Mouse (Mus musculus) hindbrain, embryonic 14.5 days (tissue): ENCODE measurements around the gene Izumo1r. TPM values are rescaled to one million over a fixed set of nuclear protein-coding genes. Genes with fewer than 3 reads are reported as not detected.
A peak's percentile ranks its signal among the peaks of the same experiment; 100 is the strongest.

Experiments
- ATAC-seq: fragments of 200-750 bp; cut with Nextera tagmentation; 2 replicates; pipeline ENCODE4 v1.8.0; 2017; ENCODE audit warnings: moderate number of reproducible peaks, mild to moderate bottlenecking, moderate TSS enrichment, moderate library complexity; ENCODE audit not compliant: low FRiP score
- DNase-seq: peaks from one replicate; pipeline ENCODE4 v3.0.0-alpha.2; 2015; ENCODE audit warnings: low spot score
- H3K27ac ChIP-seq: fragments of 300-500 bp; sonication (generic); 2 replicates; pipeline ENCODE4 v1.5.1; 2014; ENCODE audit warnings: mild to moderate bottlenecking, moderate library complexity
- H3K27me3 ChIP-seq: fragments of 300-500 bp; sonication (generic); 2 replicates; pipeline ENCODE4 v1.6.1; 2014; ENCODE audit warnings: mild to moderate bottlenecking, low read length, mixed read lengths; ENCODE audit not compliant: control insufficient read depth, insufficient read depth
- H3K36me3 ChIP-seq: fragments of 300-500 bp; sonication (generic); replicated peaks from 2 replicates; pipeline ENCODE4 v1.6.1; 2014; ENCODE audit not compliant: control insufficient read depth, insufficient read depth
- H3K4me1 ChIP-seq: fragments of 300-500 bp; sonication (generic); replicated peaks from 2 replicates; pipeline ENCODE4 v1.6.1; 2014; ENCODE audit warnings: antibody characterized with exemption, low read length, mixed read lengths; ENCODE audit not compliant: control insufficient read depth, insufficient read depth
- H3K4me2 ChIP-seq: fragments of 300-500 bp; sonication (generic); replicated peaks from 2 replicates; pipeline ENCODE4 v1.6.1; 2014; ENCODE audit warnings: mild to moderate bottlenecking, moderate library complexity
- H3K4me3 ChIP-seq: fragments of 300-500 bp; sonication (generic); replicated peaks from 2 replicates; pipeline ENCODE4 v1.5.1; 2014; ENCODE audit warnings: mild to moderate bottlenecking, low read length
- H3K9ac ChIP-seq: fragments of 300-500 bp; sonication (generic); 2 replicates; pipeline ENCODE4 v1.6.1; 2014
- H3K9me3 ChIP-seq: fragments of 300-500 bp; sonication (generic); 2 replicates; pipeline ENCODE4 v1.6.1; 2016; ENCODE audit warnings: low read length; ENCODE audit not compliant: control insufficient read depth
- WGBS: fragments of 180-500 bp; shearing (Covaris S2); extraction: QIAGEN DNeasy Blood & Tissue Kit; methylation state at CpG from one replicate; pipeline ENCODE4 v1.1.7; 2014; 5-methylcytosine and 5-hydroxymethylcytosine counted together
- polyA plus RNA-seq: library from polyadenylated mRNA; unstranded; fragments of >200 nt; fragmentation: Nextera tagmentation; extraction: Ambion mirVana; gene quantifications from 2 replicates; pipeline ENCODE4 v1.2.1, GENCODE M21; 2014

Gene Izumo1r
- polyA plus RNA-seq, 1 experiment from 2014 or later: not detected

DNA sequence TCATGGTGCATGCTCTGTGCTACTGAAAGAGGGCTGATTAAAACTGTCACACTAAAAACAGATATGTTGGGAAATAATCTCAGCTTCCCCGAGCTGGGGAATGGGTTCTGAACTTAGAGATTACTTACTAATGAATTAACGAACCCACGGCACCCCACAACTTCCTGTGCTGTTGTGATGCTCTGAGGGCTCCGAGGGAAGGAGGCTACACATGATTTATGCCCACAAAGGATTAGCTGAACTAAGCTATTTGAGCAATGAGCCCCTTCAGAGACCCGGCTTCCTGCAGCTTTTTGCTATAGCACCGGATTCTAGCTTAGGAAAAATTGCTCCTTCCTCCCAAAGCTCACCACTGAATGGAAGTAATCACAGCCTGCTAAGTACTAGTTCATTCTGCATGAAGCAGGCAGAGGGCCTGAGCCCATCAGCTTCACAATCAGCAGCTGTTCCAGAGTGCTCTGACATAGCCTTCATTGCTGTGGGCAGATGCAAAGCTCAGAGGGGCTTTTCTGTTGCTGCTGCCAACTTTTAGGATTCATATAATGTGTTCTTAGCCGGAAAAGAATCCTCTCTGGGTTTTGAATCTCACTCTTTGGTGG is 8.4 kb downstream of the Izumo1r start:
- DNase-seq: no peak
- H3K9ac ChIP-seq: no peak overlapping the region
- H3K4me2 ChIP-seq: no peak overlapping the region
- H3K4me1 ChIP-seq: no peaks in the 10 kb centered on the region
- no peaks in the 10 kb centered on the region for H3K27me3 ChIP-seq
- no peak overlapping the region for H3K27ac ChIP-seq
- WGBS: 73% methylated on average over 7 of the region's 7 CpGs
- no peak overlapping the region for H3K4me3 ChIP-seq
- no peaks in the 10 kb centered on the region for H3K36me3 ChIP-seq
- H3K9me3 ChIP-seq: no peaks in the 10 kb centered on the region
- peak; percentile 62; the same call in 1 of the 2 replicates for ATAC-seq

DNA sequence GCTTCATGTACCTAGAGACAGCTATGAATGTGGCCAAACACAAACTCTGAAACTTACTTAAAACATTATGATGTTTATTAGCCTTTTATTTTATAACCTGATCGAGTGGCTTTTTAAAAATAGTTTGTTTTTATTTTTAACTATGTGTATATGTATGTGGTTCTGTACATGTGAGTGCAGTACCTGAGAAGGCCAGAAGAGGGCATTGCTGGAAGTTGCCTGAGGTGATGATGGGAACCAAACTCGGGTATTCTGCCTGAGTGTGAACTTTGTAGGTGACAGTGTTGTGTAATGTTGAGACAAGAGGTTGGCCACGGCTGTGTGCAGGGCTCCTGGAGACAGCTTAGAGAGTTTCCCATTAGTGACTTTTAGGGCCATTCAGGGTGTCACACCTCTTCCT is 9.1 kb downstream of the Izumo1r start:
- H3K4me3 ChIP-seq: no peak overlapping the region
- H3K36me3 ChIP-seq: no peaks in the 10 kb centered on the region
- H3K9ac ChIP-seq: no peak overlapping the region
- ATAC-seq (no peak), DNase-seq (no peak)
- H3K27ac ChIP-seq: no peak overlapping the region
- H3K4me2 ChIP-seq: no peak overlapping the region
- no peaks in the 10 kb centered on the region for H3K9me3 ChIP-seq
- no peaks in the 10 kb centered on the region for H3K27me3 ChIP-seq
- H3K4me1 ChIP-seq: no peaks in the 10 kb centered on the region
- 85% methylated on average over 3 of the region's 3 CpGs for WGBS

DNA sequence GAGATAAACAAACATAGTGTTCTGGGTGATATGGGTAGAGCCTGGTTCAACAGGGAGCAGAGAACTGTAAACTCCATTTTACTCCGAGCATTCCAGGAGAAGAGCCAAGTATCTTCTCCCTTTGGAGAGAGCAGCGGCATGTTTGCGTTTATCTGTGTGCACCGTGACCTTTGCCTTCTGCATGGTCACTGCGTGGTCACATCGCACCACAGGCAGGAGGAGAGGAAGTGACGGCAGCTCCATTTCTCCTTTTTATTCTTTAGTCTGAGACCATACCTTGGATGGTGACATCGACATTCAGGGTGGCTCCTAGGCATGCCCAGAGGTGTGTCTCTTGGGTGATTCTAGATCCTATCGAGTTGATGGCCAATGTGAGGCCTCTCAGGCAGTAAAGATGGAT is 10.4 kb downstream of the Izumo1r start:
- WGBS: 87% methylated on average over 9 of the region's 9 CpGs
- H3K27ac ChIP-seq: no peak overlapping the region
- no peak overlapping the region for H3K4me3 ChIP-seq
- H3K4me1 ChIP-seq: no peaks in the 10 kb centered on the region
- H3K4me2 ChIP-seq: no peak overlapping the region
- H3K27me3 ChIP-seq: no peaks in the 10 kb centered on the region
- ATAC-seq (no peak), DNase-seq (no peak)
- no peak overlapping the region for H3K9ac ChIP-seq
- no peaks in the 10 kb centered on the region for H3K9me3 ChIP-seq
- H3K36me3 ChIP-seq: no peaks in the 10 kb centered on the region

DNA sequence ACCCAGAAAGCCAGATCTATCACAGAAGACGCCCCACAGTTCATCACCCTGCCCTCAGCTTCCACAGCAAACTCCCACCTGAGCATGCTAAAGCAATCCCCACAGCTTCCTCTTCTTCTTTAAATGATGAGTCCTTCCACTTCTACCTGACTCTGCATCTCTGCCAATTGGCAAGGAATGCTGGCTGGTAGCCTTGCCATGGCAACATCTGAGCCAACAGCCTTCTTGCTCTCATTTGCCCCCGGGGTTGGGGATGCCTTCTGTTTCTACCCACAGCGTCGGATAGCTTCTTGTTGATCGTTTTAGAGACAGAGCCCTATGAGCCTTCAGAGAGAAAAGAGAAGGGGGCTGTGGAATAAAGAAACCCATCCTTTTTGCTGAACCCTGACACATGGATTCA is 11.9 kb downstream of the Izumo1r start:
- ATAC-seq (no peak), DNase-seq (no peak)
- no peaks in the 10 kb centered on the region for H3K36me3 ChIP-seq
- H3K4me1 ChIP-seq: no peaks in the 10 kb centered on the region
- no peak overlapping the region for H3K27ac ChIP-seq
- no peak overlapping the region for H3K4me3 ChIP-seq
- no peak overlapping the region for H3K9ac ChIP-seq
- no peaks in the 10 kb centered on the region for H3K27me3 ChIP-seq
- no peaks in the 10 kb centered on the region for H3K9me3 ChIP-seq
- no peak overlapping the region for H3K4me2 ChIP-seq
- 62% methylated on average over 5 of the region's 5 CpGs for WGBS

DNA sequence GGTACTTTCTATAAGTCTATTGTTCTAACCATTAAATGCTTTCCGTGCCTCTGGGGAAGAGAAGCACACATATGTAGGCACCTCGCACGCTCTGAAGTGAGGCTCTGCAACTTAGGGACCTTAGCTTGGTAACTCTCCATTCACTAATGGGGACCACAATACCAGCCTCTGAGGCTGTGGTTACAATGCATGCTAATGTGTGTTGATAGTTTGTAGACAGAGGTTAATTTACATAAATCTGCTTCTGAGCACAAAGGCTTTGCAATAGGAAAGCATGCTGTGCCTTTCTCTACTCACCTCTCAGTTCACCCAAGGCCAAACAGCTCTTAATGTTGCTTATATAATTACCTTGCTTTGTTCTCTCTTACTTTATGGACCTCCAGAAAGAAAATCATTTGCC is 13.1 kb downstream of the Izumo1r start:
- H3K4me2 ChIP-seq: no peak overlapping the region
- H3K4me1 ChIP-seq: no peaks in the 10 kb centered on the region
- no peak overlapping the region for H3K9ac ChIP-seq
- DNase-seq: no peak
- H3K27me3 ChIP-seq: no peaks in the 10 kb centered on the region
- H3K4me3 ChIP-seq: no peak overlapping the region
- 38% methylated on average over 3 of the region's 3 CpGs for WGBS
- H3K9me3 ChIP-seq: no peaks in the 10 kb centered on the region
- no peak overlapping the region for H3K27ac ChIP-seq
- H3K36me3 ChIP-seq: no peaks in the 10 kb centered on the region
- no peak for ATAC-seq

DNA sequence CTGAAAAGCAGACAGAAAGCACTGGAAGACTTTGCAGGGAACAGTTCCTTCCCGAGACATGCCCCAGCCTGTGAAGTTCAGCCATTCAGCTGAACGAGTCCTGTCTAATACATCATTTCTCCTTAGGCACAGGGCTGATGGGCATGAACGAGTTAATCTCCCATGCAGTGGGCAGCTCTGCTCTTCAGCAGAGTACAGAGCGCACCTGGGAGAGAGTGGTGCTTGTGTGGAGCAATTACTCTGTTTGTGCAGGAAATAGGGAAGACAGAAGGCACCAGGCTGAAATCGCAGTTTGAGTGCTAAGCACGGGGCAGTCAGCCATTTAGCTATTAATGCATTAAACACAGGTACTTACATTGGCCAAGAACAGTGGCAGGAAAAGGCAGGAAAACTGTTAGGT is 15.1 kb downstream of the Izumo1r start:
- DNase-seq (no peak), ATAC-seq (no peak)
- 68% methylated on average over 6 of the region's 6 CpGs for WGBS

DNA sequence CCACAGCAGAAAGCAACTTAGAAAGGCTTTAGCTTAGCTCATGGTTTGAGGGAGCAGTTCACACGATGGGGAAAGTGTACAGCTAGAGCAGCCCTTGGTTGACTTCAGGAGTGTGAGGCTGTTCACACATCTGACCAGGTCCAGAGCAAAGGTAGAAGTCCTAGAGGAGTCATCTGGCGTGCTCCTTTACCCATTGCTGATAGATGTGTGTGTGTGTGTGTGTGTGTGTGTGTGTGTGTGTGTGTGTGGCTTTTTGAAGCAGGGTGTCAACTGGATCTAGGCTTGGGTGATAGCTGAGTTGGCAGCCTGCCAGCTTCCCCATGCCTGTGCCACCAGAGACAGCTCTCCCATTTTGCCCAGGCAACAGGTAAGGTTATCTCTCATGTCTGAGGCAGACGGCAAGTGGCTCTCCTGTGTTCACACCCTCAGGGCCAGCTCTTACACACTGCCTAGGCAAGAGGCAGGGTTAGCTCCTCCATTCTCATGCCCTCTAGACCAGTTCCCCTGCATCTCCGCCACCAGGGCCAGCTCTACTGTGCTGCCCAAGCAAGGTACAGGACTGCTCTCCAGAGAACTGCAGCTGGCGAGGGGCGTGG is 15.9 kb downstream of the Izumo1r start:
- Histone ChIP-seq H3K36me3 (no peaks in the 10 kb centered on the region), H3K9ac (no peak overlapping the region), H3K4me3 (no peak overlapping the region), H3K4me2 (no peak overlapping the region), H3K9me3 (no peaks in the 10 kb centered on the region), H3K4me1 (no peaks in the 10 kb centered on the region), H3K27ac (no peak overlapping the region), H3K27me3 (no peaks in the 10 kb centered on the region)
- WGBS: 88% methylated on average over 6 of the region's 6 CpGs
- ATAC-seq: no peak
- no peak for DNase-seq

More for the DNA sequence above, 15.1 kb downstream of the Izumo1r start:
- Histone ChIP-seq H3K27ac (no peak overlapping the region), H3K9me3 (no peaks in the 10 kb centered on the region), H3K9ac (no peak overlapping the region), H3K4me3 (no peak overlapping the region), H3K4me1 (no peaks in the 10 kb centered on the region), H3K4me2 (no peak overlapping the region), H3K36me3 (no peaks in the 10 kb centered on the region), H3K27me3 (no peaks in the 10 kb centered on the region)

DNA sequence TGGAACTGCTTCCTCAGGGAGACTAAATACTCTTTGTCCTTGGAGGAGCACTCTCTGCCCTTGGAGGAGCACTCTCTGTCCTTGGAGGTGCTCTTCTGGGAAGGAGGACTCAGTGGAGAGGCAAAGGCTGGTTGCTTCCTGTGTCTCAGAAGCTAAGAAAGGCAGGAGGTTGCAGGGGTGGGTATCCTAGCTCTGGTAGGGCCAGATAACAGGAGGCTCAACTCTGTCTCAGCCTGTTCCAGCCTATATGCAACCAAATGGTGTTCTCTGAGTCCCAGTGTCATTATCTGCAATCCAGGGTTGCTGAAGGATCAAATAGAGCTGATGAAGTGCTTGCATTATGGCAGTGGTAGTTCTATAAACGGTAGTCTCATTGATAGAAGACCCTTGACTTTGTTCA is 17.8 kb downstream of the Izumo1r start:
- Histone ChIP-seq H3K4me2 (no peak overlapping the region), H3K27ac (no peak overlapping the region), H3K36me3 (no peaks in the 10 kb centered on the region), H3K4me3 (no peak overlapping the region), H3K27me3 (no peaks in the 10 kb centered on the region), H3K4me1 (no peaks in the 10 kb centered on the region), H3K9me3 (no peaks in the 10 kb centered on the region), H3K9ac (no peak overlapping the region)
- DNase-seq: no peak
- ATAC-seq: no peak
- 92% methylated on average over 1 of the region's 1 CpGs for WGBS

DNA sequence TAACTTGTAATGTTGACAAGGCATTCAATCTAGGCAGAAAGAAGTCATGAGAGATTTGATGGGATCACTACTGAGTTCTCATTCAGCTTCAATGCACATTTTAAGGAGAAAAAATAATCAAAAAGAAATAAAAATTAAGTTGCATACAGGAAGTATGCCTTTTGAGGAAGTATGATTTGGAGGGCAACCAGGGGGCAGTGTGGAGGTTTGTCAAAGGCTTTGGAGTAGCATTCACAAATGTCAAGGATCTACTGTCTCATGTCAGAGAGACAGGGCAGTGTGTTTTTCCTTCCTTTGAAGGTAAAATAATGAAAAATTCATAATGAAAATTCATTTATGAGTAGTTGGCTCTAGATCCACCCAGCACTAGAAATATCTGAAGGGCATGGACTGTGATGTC is 18.6 kb downstream of the Izumo1r start:
- Histone ChIP-seq H3K9ac (no peak overlapping the region), H3K9me3 (no peaks in the 10 kb centered on the region), H3K4me3 (no peak overlapping the region), H3K36me3 (no peaks in the 10 kb centered on the region), H3K27me3 (no peaks in the 10 kb centered on the region), H3K4me1 (no peaks in the 10 kb centered on the region), H3K4me2 (no peak overlapping the region), H3K27ac (no peak overlapping the region)
- ATAC-seq (no peak), DNase-seq (no peak)

DNA sequence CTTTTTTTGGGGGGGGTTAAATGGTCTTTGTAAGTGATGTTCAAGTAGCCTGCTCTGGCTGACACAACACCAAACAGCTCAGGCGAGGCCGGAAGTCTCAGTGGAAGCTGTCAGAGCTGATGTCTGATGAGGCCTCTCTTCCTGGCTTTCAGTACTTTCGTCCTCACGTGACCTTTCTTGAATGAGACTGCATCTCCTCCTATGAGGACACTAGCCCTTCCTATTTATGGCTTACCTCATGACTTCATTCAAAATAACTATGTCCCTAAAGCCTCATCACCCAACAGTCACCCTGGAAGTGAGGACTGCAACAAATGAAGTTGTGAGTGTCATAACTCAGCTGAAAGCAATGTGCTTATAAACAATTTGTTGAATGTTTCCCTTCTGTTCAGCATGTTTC is 19.1 kb downstream of the Izumo1r start:
- no peaks in the 10 kb centered on the region for H3K4me1 ChIP-seq
- no peaks in the 10 kb centered on the region for H3K27me3 ChIP-seq
- no peaks in the 10 kb centered on the region for H3K36me3 ChIP-seq
- H3K9me3 ChIP-seq: no peaks in the 10 kb centered on the region
- 81% methylated on average over 4 of the region's 4 CpGs for WGBS
- no peak overlapping the region for H3K4me2 ChIP-seq
- DNase-seq: no peak
- H3K4me3 ChIP-seq: no peak overlapping the region
- no peak overlapping the region for H3K9ac ChIP-seq
- no peak overlapping the region for H3K27ac ChIP-seq
- ATAC-seq: no peak
